Mouse (Mus musculus) intestine, postnatal 0 days (tissue): Measurements from ENCODE around the gene Gm28557. TPM values are rescaled to one million over a fixed set of nuclear protein-coding genes. Genes with fewer than 3 reads are reported as not detected.

Experiments used
- ATAC-seq: fragments of 200-750 bp; cut with Nextera tagmentation; 2 replicates; pipeline ENCODE4 v1.8.0; 2017; ENCODE audit warnings: mild to moderate bottlenecking, moderate TSS enrichment, moderate library complexity
- H3K27ac ChIP-seq: fragments of 300-500 bp; sonication (generic); 2 replicates; pipeline ENCODE4 v1.5.1; 2014; ENCODE audit warnings: mild to moderate bottlenecking, low read depth, low read length, moderate library complexity
- H3K27me3 ChIP-seq: fragments of 300-500 bp; sonication (generic); replicated peaks from 2 replicates; pipeline ENCODE4 v1.6.1; 2014; ENCODE audit warnings: low read length, mixed read lengths; ENCODE audit not compliant: control insufficient read depth, insufficient read depth
- H3K36me3 ChIP-seq: fragments of 300-500 bp; sonication (generic); 2 replicates; pipeline ENCODE4 v1.6.1; 2014; ENCODE audit warnings: mild to moderate bottlenecking, moderate library complexity; ENCODE audit not compliant: control insufficient read depth, insufficient read depth
- H3K4me1 ChIP-seq: fragments of 300-500 bp; sonication (generic); replicated peaks from 2 replicates; pipeline ENCODE4 v1.6.1; 2014; ENCODE audit warnings: antibody characterized with exemption, low read length, mixed read lengths; ENCODE audit not compliant: control insufficient read depth, insufficient read depth
- H3K4me2 ChIP-seq: fragments of 300-500 bp; sonication (generic); replicated peaks from 2 replicates; pipeline ENCODE4 v1.6.1; 2014; ENCODE audit warnings: low read depth, mild to moderate bottlenecking, moderate library complexity
- H3K4me3 ChIP-seq: fragments of 300-500 bp; sonication (generic); 2 replicates; pipeline ENCODE4 v1.5.1; 2014; ENCODE audit warnings: low read depth, low read length
- H3K9ac ChIP-seq: fragments of 300-500 bp; sonication (generic); 2 replicates; pipeline ENCODE4 v1.6.1; 2014; ENCODE audit warnings: mild to moderate bottlenecking, low read depth, low read length
- H3K9me3 ChIP-seq: fragments of 300-500 bp; sonication (generic); 2 replicates; pipeline ENCODE4 v1.6.1; 2016; ENCODE audit warnings: mixed run types; ENCODE audit not compliant: control insufficient read depth
- CTCF ChIP-seq: sonication (generic); IDR thresholded peaks from 2 replicates; pipeline ENCODE4 v1.5.1; 2016; ENCODE audit warnings: low read depth, mild to moderate bottlenecking, control low read depth, antibody characterized with exemption, moderate library complexity
- WGBS: fragments of 180-500 bp; shearing (Covaris S2); extraction: QIAGEN DNeasy Blood & Tissue Kit; methylation state at CpG from one replicate; pipeline ENCODE4 v1.1.7; 2014; 5-methylcytosine and 5-hydroxymethylcytosine counted together
- polyA plus RNA-seq: library from polyadenylated mRNA; unstranded; fragments of >200 nt; fragmentation: Nextera tagmentation; extraction: Ambion mirVana; gene quantifications from 2 replicates; pipeline ENCODE4 v1.2.1, GENCODE M21; 2015

The Gm28557 gene
- polyA plus RNA-seq, 1 experiment from 2014 or later, result 1.2 TPM

GRCm38 (mm10) chr13:67081142-67081713, 27.2 kb downstream of the Gm28557 start:
- peak overlapping the region; percentile 70 for H3K4me2 ChIP-seq

GRCm38 (mm10) chr13:67077244-67077643, 31.2 kb downstream of the Gm28557 start:
- no peak overlapping the region for H3K27ac ChIP-seq
- no peaks in the 10 kb centered on the region for H3K4me1 ChIP-seq
- no peak overlapping the region for H3K9ac ChIP-seq
- peaks cover 10% of the 10 kb centered on the region for H3K36me3 ChIP-seq
- no peak overlapping the region for H3K4me3 ChIP-seq
- no peaks in the 10 kb centered on the region for H3K9me3 ChIP-seq
- no peak for TF ChIP-seq CTCF
- no peak overlapping the region for H3K4me2 ChIP-seq
- no peak for ATAC-seq
- no peaks in the 10 kb centered on the region for H3K27me3 ChIP-seq
- 92% methylated on average over 2 of the region's 2 CpGs for WGBS

More at GRCm38 (mm10) chr13:67081142-67081713, 27.2 kb downstream of the Gm28557 start:
- H3K27ac ChIP-seq, result peak overlapping the region; percentile 81
- H3K9ac ChIP-seq, result peak overlapping the region; percentile 40; the same call in 1 of the 2 replicates
- peak overlapping the region; percentile 60 for H3K4me3 ChIP-seq
- H3K36me3 ChIP-seq, result no peaks in the 10 kb centered on the region
- no peaks in the 10 kb centered on the region for H3K27me3 ChIP-seq
- peak; percentile 99 for ATAC-seq
- no peaks in the 10 kb centered on the region for H3K4me1 ChIP-seq
- H3K9me3 ChIP-seq, result no peaks in the 10 kb centered on the region
- under 1% methylated on average over 23 of the region's 24 CpGs for WGBS
- TF ChIP-seq CTCF, result peak; percentile 7; the same call in 1 of the 2 replicates

- no peaks in the 10 kb centered on the region for H3K27me3 ChIP-seq
- TF ChIP-seq CTCF, result no peak
- 96% methylated on average over 2 of the region's 2 CpGs for whole genome bisulfite sequencing
- H3K36me3 ChIP-seq, result peaks cover 23% of the 10 kb centered on the region
- H3K27ac ChIP-seq, result no peak overlapping the region
- no peak overlapping the region for H3K4me3 ChIP-seq
- no peak overlapping the region for H3K4me2 ChIP-seq
- H3K9me3 ChIP-seq, result peaks cover 13% of the 10 kb centered on the region
- H3K4me1 ChIP-seq, result no peaks in the 10 kb centered on the region
- H3K9ac ChIP-seq, result no peak overlapping the region
- no peak for ATAC-seq
These were observed 35.6 kb downstream of the Gm28557 start for GRCm38 (mm10) chr13:67072786-67073185.

- no peak for TF ChIP-seq CTCF
- no peak overlapping the region for H3K4me2 ChIP-seq
- peaks cover 4% of the 10 kb centered on the region for H3K36me3 ChIP-seq
- 84% methylated on average over 8 of the region's 8 CpGs for WGBS
- no peaks in the 10 kb centered on the region for H3K4me1 ChIP-seq
- H3K4me3 ChIP-seq, result no peak overlapping the region
- no peaks in the 10 kb centered on the region for H3K27me3 ChIP-seq
- peaks cover 4% of the 10 kb centered on the region for H3K9me3 ChIP-seq
- no peak for ATAC-seq
- no peak overlapping the region for H3K27ac ChIP-seq
- H3K9ac ChIP-seq, result no peak overlapping the region
These were observed 43.0 kb downstream of the Gm28557 start for GRCm38 (mm10) chr13:67065386-67065785.

- Histone ChIP-seq H3K36me3 (no peaks in the 10 kb centered on the region), H3K9ac (no peak overlapping the region), H3K27me3 (no peaks in the 10 kb centered on the region), H3K4me1 (no peaks in the 10 kb centered on the region), H3K4me2 (no peak overlapping the region), H3K27ac (no peak overlapping the region), H3K9me3 (no peaks in the 10 kb centered on the region; the same call in 1 of the 2 replicates), H3K4me3 (no peak overlapping the region)
- TF ChIP-seq CTCF, result no peak
- ATAC-seq, result no peak
- WGBS, result 54% methylated on average over 7 of the region's 7 CpGs
These were observed 46.0 kb downstream of the Gm28557 start for GRCm38 (mm10) chr13:67062427-67062826.

GRCm38 (mm10) chr13:67060786-67061358, 47.5 kb downstream of the Gm28557 start, which contains the start of gene Zfp712:
Zfp712 (minus strand) TSS chr13:67061170.
- WGBS, result under 1% methylated on average over 27 of the region's 27 CpGs
- no peaks in the 10 kb centered on the region for H3K9me3 ChIP-seq
- peak; percentile 97 for ATAC-seq

More at GRCm38 (mm10) chr13:67060786-67061358, 47.5 kb downstream of the Gm28557 start, which contains the start of gene Zfp712:
- Histone ChIP-seq H3K4me2 (peak within 1 kb of the TSS; percentile 70), H3K36me3 (no peaks in the 10 kb centered on the region), H3K27me3 (no peaks in the 10 kb centered on the region), H3K4me1 (no peaks in the 10 kb centered on the region), H3K27ac (peak within 1 kb of the TSS; percentile 77), H3K4me3 (peak within 1 kb of the TSS; percentile 68), H3K9ac (peak within 1 kb of the TSS; percentile 49)
- TF ChIP-seq CTCF, result peak; percentile 42; the same call in 1 of the 2 replicates
